Mouse (Mus musculus) right cerebral cortex, postnatal 10 days (tissue): ENCODE results near the gene Rfc4.
A peak's percentile ranks its signal among the peaks of the same experiment; 100 is the strongest.

ENCODE experiments used
- DNase-seq, 2 experiments: peaks; one replicate each; pipeline ENCODE4 v3.0.0; 2021; ENCODE audit warnings: low spot score in 2 of 2

The Rfc4 gene

GRCm38 (mm10) chr16:23127673-23128375 is at the start of gene Rfc4:
TSS of gene Rfc4 (minus strand) at chr16:23127737.
- peak; percentile 93 to 95 for DNase-seq

GRCm38 (mm10) chr16:23175956-23176355 is 48.4 kb upstream of the Rfc4 start:
- DNase-seq, result no peak

GRCm38 (mm10) chr16:23174855-23175254 is 47.3 kb upstream of the Rfc4 start:
- DNase-seq, result no peak

GRCm38 (mm10) chr16:23173904-23174303 is 46.4 kb upstream of the Rfc4 start:
- no peak for DNase-seq

GRCm38 (mm10) chr16:23170813-23171212 is 43.3 kb upstream of the Rfc4 start:
- DNase-seq, result no peak

- no peak for DNase-seq
Measured at GRCm38 (mm10) chr16:23167079-23167478, 39.5 kb upstream of the Rfc4 start.

GRCm38 (mm10) chr16:23166646-23167045 is 39.1 kb upstream of the Rfc4 start:
- no peak for DNase-seq

- no peak for DNase-seq
Measured at GRCm38 (mm10) chr16:23165441-23165840, 37.9 kb upstream of the Rfc4 start.

GRCm38 (mm10) chr16:23164443-23164842 is 36.9 kb upstream of the Rfc4 start:
- DNase-seq, result no peak

GRCm38 (mm10) chr16:23162116-23162515 is 34.6 kb upstream of the Rfc4 start:
- no peak for DNase-seq

GRCm38 (mm10) chr16:23159749-23160148 is 32.2 kb upstream of the Rfc4 start:
- DNase-seq, result no peak

GRCm38 (mm10) chr16:23158957-23159356 is 31.4 kb upstream of the Rfc4 start:
- DNase-seq, result no peak

GRCm38 (mm10) chr16:23158292-23158691 is 30.8 kb upstream of the Rfc4 start:
- DNase-seq, result no peak

- no peak for DNase-seq
Measured at GRCm38 (mm10) chr16:23157013-23157412, 29.5 kb upstream of the Rfc4 start.

GRCm38 (mm10) chr16:23154261-23154660 is 26.7 kb upstream of the Rfc4 start:
- no peak for DNase-seq

GRCm38 (mm10) chr16:23151423-23151822 is 23.9 kb upstream of the Rfc4 start:
- peak; percentile 42 to 49 for DNase-seq

- DNase-seq, result no peak
Measured at GRCm38 (mm10) chr16:23149396-23149795, 21.9 kb upstream of the Rfc4 start.

GRCm38 (mm10) chr16:23148936-23149335 is 21.4 kb upstream of the Rfc4 start:
- no peak for DNase-seq

GRCm38 (mm10) chr16:23146280-23146679 is 18.7 kb upstream of the Rfc4 start, which contains the start of gene Adipoq:
TSS of gene Adipoq (plus strand) at chr16:23146536.
- no peak for DNase-seq

- no peak for DNase-seq
Measured at GRCm38 (mm10) chr16:23145211-23145610, 17.7 kb upstream of the Rfc4 start.

- DNase-seq, result no peak
Measured at GRCm38 (mm10) chr16:23144326-23144725, 16.8 kb upstream of the Rfc4 start.

GRCm38 (mm10) chr16:23140911-23141310 is 13.4 kb upstream of the Rfc4 start:
- DNase-seq, result no peak

GRCm38 (mm10) chr16:23136406-23136970 is 9.0 kb upstream of the Rfc4 start:
- DNase-seq, result no peak
